Mouse (Mus musculus): ENCODE results near the gene Pigp. TPM values are rescaled to one million over a fixed set of nuclear protein-coding genes. Genes with fewer than 3 reads are reported as not detected.

Pigp gene
- polyA plus RNA-seq, 1 experiment from 2014 or later, result 220 TPM

GRCm38 (mm10) chr16:94327781-94328711 is 43.6 kb downstream of the Pigp start, which contains the start of gene Ripply3:
Gene Ripply3, plus strand, starts transcription at chr16:94328420.
- H3K9me3 ChIP-seq (replicated peaks; ENCODE audit: low read length), result no peaks in the 10 kb centered on the region
- peak; percentile 78 for ATAC-seq (replicated peaks; ENCODE audit: low FRiP score, low read depth)
- H3K27ac ChIP-seq, result peak within 1 kb of the TSS; percentile 42; the same call in 1 of the 2 replicates
- peak within 1 kb of the TSS; percentile 57 for H3K4me3 ChIP-seq (replicated peaks; ENCODE audit: low read depth, low read length)
- peak within 1 kb of the TSS; percentile 57 for H3K9ac ChIP-seq (ENCODE audit: low read depth, low read length)
- peak within 1 kb of the TSS; percentile 91 for H3K4me2 ChIP-seq (ENCODE audit: low read length)
- no peaks in the 10 kb centered on the region for H3K36me3 ChIP-seq (ENCODE audit: insufficient read depth, low read length)
- no peaks in the 10 kb centered on the region for H3K27me3 ChIP-seq (ENCODE audit: insufficient read depth, low read length)
- WGBS, result under 1% methylated on average over 57 of the region's 63 CpGs
- no peak for TF ChIP-seq CTCF (IDR thresholded peaks at IDR 0.05; ENCODE audit: low read depth)
- H3K4me1 ChIP-seq (replicated peaks; ENCODE audit: insufficient read depth, low read length), result 0 out of 2 replicates have a peak, but pooled peaks cover 6% of the 10 kb centered on the region
- DNase-seq (ENCODE audit: low spot score), result peak; percentile 73

DNA sequence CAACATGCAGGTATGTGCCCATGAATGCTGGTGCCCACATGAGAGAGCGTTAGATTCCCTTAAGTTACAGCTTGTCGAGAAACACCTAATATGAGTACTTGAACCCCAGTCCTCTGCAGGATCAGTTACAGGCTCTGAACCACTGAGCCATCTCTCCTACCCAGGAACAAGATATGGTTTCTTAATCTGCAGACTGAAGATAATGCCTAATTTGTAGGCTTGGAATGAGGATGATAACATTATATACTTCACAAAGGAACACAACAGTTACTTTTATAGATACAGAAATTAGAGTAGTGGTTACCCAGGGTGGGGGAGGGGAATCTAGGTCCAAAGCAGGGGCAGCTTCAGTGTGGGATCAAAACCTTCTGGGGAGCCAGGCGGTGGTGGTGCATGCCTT is 45.6 kb downstream of the Pigp start:
- Histone ChIP-seq H3K4me3 (replicated peaks; ENCODE audit: low read depth, low read length) (no peak overlapping the region), H3K27me3 (ENCODE audit: insufficient read depth, low read length) (no peaks in the 10 kb centered on the region), H3K27ac (no peak overlapping the region), H3K9me3 (replicated peaks; ENCODE audit: low read length) (no peaks in the 10 kb centered on the region), H3K9ac (ENCODE audit: low read depth, low read length) (no peak overlapping the region), H3K4me2 (ENCODE audit: low read length) (no peak overlapping the region), H3K4me1 (replicated peaks; ENCODE audit: insufficient read depth, low read length) (0 out of 2 replicates have a peak, but pooled peaks cover 6% of the 10 kb centered on the region), H3K36me3 (ENCODE audit: insufficient read depth, low read length) (no peaks in the 10 kb centered on the region)
- TF ChIP-seq CTCF (IDR thresholded peaks at IDR 0.05; ENCODE audit: low read depth), result no peak
- DNase-seq (ENCODE audit: low spot score), result no peak
- 82% methylated on average over 3 of the region's 3 CpGs for WGBS
- ATAC-seq (replicated peaks; ENCODE audit: low FRiP score, low read depth), result no peak

DNA sequence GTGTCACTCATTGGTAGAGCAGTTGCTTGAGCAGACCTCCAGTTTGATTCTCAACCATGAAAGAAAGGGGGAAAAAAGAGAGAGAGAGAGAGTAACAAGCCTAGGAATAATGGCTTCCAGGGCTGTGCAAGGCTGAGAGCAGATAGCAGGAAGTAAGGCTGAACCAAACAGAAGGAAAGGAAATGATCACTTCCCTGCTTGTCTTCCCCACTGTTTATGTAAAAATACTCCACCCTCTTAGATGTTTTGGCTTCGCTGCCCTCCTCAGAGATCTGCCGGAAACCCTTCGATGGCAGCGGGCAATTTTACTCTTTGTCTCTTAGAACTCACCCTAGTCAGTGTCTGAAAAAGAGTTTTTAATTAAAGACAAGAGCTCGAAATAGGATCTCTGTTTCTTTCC is 48.0 kb downstream of the Pigp start:
- Histone ChIP-seq H3K4me1 (replicated peaks; ENCODE audit: insufficient read depth, low read length) (0 out of 2 replicates have a peak, but pooled peaks cover under 1% of the 10 kb centered on the region), H3K9me3 (replicated peaks; ENCODE audit: low read length) (no peaks in the 10 kb centered on the region), H3K36me3 (ENCODE audit: insufficient read depth, low read length) (no peaks in the 10 kb centered on the region), H3K27me3 (ENCODE audit: insufficient read depth, low read length) (no peaks in the 10 kb centered on the region), H3K4me3 (replicated peaks; ENCODE audit: low read depth, low read length) (no peak overlapping the region), H3K9ac (ENCODE audit: low read depth, low read length) (no peak overlapping the region), H3K27ac (0 out of 2 replicates have a peak overlapping the region, but pooled peaks have one; percentile 5), H3K4me2 (ENCODE audit: low read length) (no peak overlapping the region)
- ATAC-seq (replicated peaks; ENCODE audit: low FRiP score, low read depth), result no peak
- DNase-seq (ENCODE audit: low spot score), result no peak
- TF ChIP-seq CTCF (IDR thresholded peaks at IDR 0.05; ENCODE audit: low read depth), result no peak
- 55% methylated on average over 5 of the region's 5 CpGs for WGBS

- Histone ChIP-seq H3K9me3 (replicated peaks; ENCODE audit: low read length) (no peaks in the 10 kb centered on the region), H3K27ac (no peak overlapping the region), H3K9ac (ENCODE audit: low read depth, low read length) (no peak overlapping the region), H3K4me2 (ENCODE audit: low read length) (no peak overlapping the region), H3K4me3 (replicated peaks; ENCODE audit: low read depth, low read length) (no peak overlapping the region), H3K4me1 (replicated peaks; ENCODE audit: insufficient read depth, low read length) (no peaks in the 10 kb centered on the region), H3K36me3 (ENCODE audit: insufficient read depth, low read length) (no peaks in the 10 kb centered on the region), H3K27me3 (ENCODE audit: insufficient read depth, low read length) (no peaks in the 10 kb centered on the region)
- DNase-seq (ENCODE audit: low spot score) (no peak), ATAC-seq (replicated peaks; ENCODE audit: low FRiP score, low read depth) (no peak)
- 80% methylated on average over 5 of the region's 5 CpGs for WGBS
- TF ChIP-seq CTCF (IDR thresholded peaks at IDR 0.05; ENCODE audit: low read depth), result no peak
Measured at GRCm38 (mm10) chr16:94320223-94320622, 51.4 kb downstream of the Pigp start.

GRCm38 (mm10) chr16:94317752-94318151 is 53.9 kb downstream of the Pigp start:
- Histone ChIP-seq H3K27me3 (ENCODE audit: insufficient read depth, low read length) (no peaks in the 10 kb centered on the region), H3K36me3 (ENCODE audit: insufficient read depth, low read length) (no peaks in the 10 kb centered on the region), H3K9ac (ENCODE audit: low read depth, low read length) (no peak overlapping the region), H3K4me2 (ENCODE audit: low read length) (no peak overlapping the region), H3K4me1 (replicated peaks; ENCODE audit: insufficient read depth, low read length) (no peaks in the 10 kb centered on the region), H3K4me3 (replicated peaks; ENCODE audit: low read depth, low read length) (no peak overlapping the region), H3K27ac (no peak overlapping the region), H3K9me3 (replicated peaks; ENCODE audit: low read length) (no peaks in the 10 kb centered on the region)
- WGBS, result 63% methylated on average over 5 of the region's 5 CpGs
- ATAC-seq (replicated peaks; ENCODE audit: low FRiP score, low read depth), result no peak
- no peak for TF ChIP-seq CTCF (IDR thresholded peaks at IDR 0.05; ENCODE audit: low read depth)
- DNase-seq (ENCODE audit: low spot score), result peak; percentile 47

DNA sequence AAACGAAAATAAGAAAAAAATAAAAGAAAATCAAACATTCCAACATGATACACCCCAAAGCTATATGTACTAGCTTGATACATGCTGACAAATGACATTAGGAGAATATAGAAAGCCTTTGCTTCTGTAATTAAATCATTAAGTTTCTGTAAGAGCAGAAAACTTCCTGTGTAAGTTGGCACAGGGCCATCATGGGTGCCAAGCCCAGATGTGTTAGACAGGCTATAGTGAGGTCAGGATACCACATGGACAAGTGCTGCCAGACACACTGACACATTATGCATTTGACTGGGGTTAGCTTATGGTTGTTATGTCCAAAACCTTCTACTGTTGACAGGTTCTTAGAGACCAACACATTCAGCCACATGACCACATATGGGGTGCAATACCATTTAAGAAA is 56.4 kb downstream of the Pigp start:
- Histone ChIP-seq H3K4me1 (replicated peaks; ENCODE audit: insufficient read depth, low read length) (no peaks in the 10 kb centered on the region), H3K9ac (ENCODE audit: low read depth, low read length) (no peak overlapping the region), H3K4me2 (ENCODE audit: low read length) (no peak overlapping the region), H3K27me3 (ENCODE audit: insufficient read depth, low read length) (no peaks in the 10 kb centered on the region), H3K9me3 (replicated peaks; ENCODE audit: low read length) (no peaks in the 10 kb centered on the region), H3K36me3 (ENCODE audit: insufficient read depth, low read length) (no peaks in the 10 kb centered on the region), H3K4me3 (replicated peaks; ENCODE audit: low read depth, low read length) (no peak overlapping the region), H3K27ac (no peak overlapping the region)
- WGBS, result 54% methylated on average over 1 of the region's 1 CpGs
- DNase-seq (ENCODE audit: low spot score), result no peak
- ATAC-seq (replicated peaks; ENCODE audit: low FRiP score, low read depth), result no peak
- no peak for TF ChIP-seq CTCF (IDR thresholded peaks at IDR 0.05; ENCODE audit: low read depth)
